Mouse (Mus musculus) lung, postnatal 0 days (tissue): ENCODE measurements around the gene Gar1. TPM values are rescaled to one million over a fixed set of nuclear protein-coding genes. Genes with fewer than 3 reads are reported as not detected.
A peak's percentile ranks its signal among the peaks of the same experiment; 100 is the strongest.

Experiments used
- ATAC-seq: fragments of 200-750 bp; cut with Nextera tagmentation; 2 replicates; pipeline ENCODE4 v1.8.0; 2017; ENCODE audit warnings: moderate library complexity
- DNase-seq: peaks from one replicate; pipeline ENCODE4 v3.0.0-alpha.2; 2016; ENCODE audit warnings: low spot score
- H3K27ac ChIP-seq: fragments of 300-500 bp; sonication (generic); 2 replicates; pipeline ENCODE4 v1.5.1; 2014; ENCODE audit warnings: antibody characterized with exemption, mild to moderate bottlenecking, low read length, mixed read lengths
- H3K27me3 ChIP-seq: fragments of 300-500 bp; sonication (generic); replicated peaks from 2 replicates; pipeline ENCODE4 v1.6.1; 2014; ENCODE audit warnings: low read length, mixed read lengths; ENCODE audit not compliant: insufficient read depth
- H3K36me3 ChIP-seq: fragments of 300-500 bp; sonication (generic); 2 replicates; pipeline ENCODE4 v1.6.1; 2014; ENCODE audit warnings: low read length, mixed read lengths; ENCODE audit not compliant: insufficient read depth
- H3K4me1 ChIP-seq: fragments of 300-500 bp; sonication (generic); 2 replicates; pipeline ENCODE4 v1.6.1; 2014; ENCODE audit warnings: antibody characterized with exemption, low read depth, low read length, mixed read lengths; ENCODE audit not compliant: insufficient read depth
- H3K4me2 ChIP-seq: fragments of 300-500 bp; sonication (generic); replicated peaks from 2 replicates; pipeline ENCODE4 v1.6.1; 2014; ENCODE audit warnings: low read depth, mild to moderate bottlenecking, low read length, moderate library complexity, mixed read lengths
- H3K4me3 ChIP-seq: fragments of 300-500 bp; sonication (generic); 2 replicates; pipeline ENCODE4 v1.5.1; 2014; ENCODE audit warnings: low read depth, low read length
- H3K9ac ChIP-seq: fragments of 300-500 bp; sonication (generic); replicated peaks from 2 replicates; pipeline ENCODE4 v1.6.1; 2014; ENCODE audit warnings: low read depth, mild to moderate bottlenecking
- H3K9me3 ChIP-seq: fragments of 300-500 bp; sonication (generic); 2 replicates; pipeline ENCODE4 v1.6.1; 2016; ENCODE audit warnings: low read length, mixed read lengths
- CTCF ChIP-seq: IDR thresholded peaks from 2 replicates; pipeline ENCODE4 v1.5.1; 2016; ENCODE audit warnings: antibody characterized with exemption, mild to moderate bottlenecking
- EP300 ChIP-seq: IDR thresholded peaks from 2 replicates; pipeline ENCODE4 v1.6.1; 2016; ENCODE audit warnings: antibody characterized with exemption, mild to moderate bottlenecking, control low read depth
- WGBS: fragments of 180-500 bp; shearing (Covaris S2); extraction: QIAGEN DNeasy Blood & Tissue Kit; methylation state at CpG from one replicate; pipeline ENCODE4 v1.1.7; 2014; 5-methylcytosine and 5-hydroxymethylcytosine counted together
- polyA plus RNA-seq: library from polyadenylated mRNA; unstranded; fragments of >200 nt; fragmentation: Nextera tagmentation; extraction: Ambion mirVana; gene quantifications from 2 replicates; pipeline ENCODE4 v1.2.1, GENCODE M21; 2015

Gar1 gene
- polyA plus RNA-seq, 1 experiment from 2014 or later: 21.0 TPM

DNA sequence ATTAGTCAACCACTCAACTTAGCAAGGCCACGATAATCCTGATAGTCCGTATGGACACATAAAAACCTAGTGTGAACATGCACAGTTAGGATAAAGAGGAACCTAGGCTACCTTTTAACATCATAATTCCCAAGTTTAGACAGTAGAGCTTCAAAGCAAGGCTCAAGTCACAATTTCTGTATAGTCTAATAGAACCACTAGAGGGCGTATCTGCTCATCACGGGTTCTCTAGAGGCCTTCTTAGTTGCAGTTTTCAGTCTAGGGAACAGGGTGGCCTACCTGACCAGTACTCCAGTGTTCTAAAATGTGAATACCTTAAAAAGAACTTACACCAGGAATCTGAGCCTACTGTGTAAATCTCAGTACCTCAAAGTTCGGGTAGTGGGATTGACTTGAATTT is 7.9 kb downstream of the Gar1 start:
- H3K4me2 ChIP-seq: no peak overlapping the region
- H3K9me3 ChIP-seq: no peaks in the 10 kb centered on the region
- H3K27ac ChIP-seq: no peak overlapping the region
- peak; percentile 68 for TF ChIP-seq CTCF
- TF ChIP-seq EP300: no peak
- no peak overlapping the region for H3K9ac ChIP-seq
- peaks cover 4% of the 10 kb centered on the region; the same call in 1 of the 2 replicates for H3K36me3 ChIP-seq
- 51% methylated on average over 5 of the region's 5 CpGs for WGBS
- H3K4me1 ChIP-seq: no peaks in the 10 kb centered on the region
- no peak overlapping the region for H3K4me3 ChIP-seq
- DNase-seq: peak; percentile 75
- ATAC-seq: peak; percentile 37; the same call in 1 of the 2 replicates
- no peaks in the 10 kb centered on the region for H3K27me3 ChIP-seq

GRCm38 (mm10) chr3:129822206-129822775 is 8.9 kb downstream of the Gar1 start, which contains the start of gene Rrh:
TSS of gene Rrh (minus strand) at chr3:129822587.
- DNase-seq (no peak), ATAC-seq (no peak)
- H3K4me3 ChIP-seq: no peak within 1 kb of the TSS
- no peak within 1 kb of the TSS for H3K27ac ChIP-seq
- no peaks in the 10 kb centered on the region for H3K9me3 ChIP-seq
- H3K4me2 ChIP-seq: no peak within 1 kb of the TSS
- no peak within 1 kb of the TSS for H3K9ac ChIP-seq
- TF ChIP-seq CTCF (no peak), EP300 (no peak)
- H3K4me1 ChIP-seq: no peaks in the 10 kb centered on the region
- peaks cover 4% of the 10 kb centered on the region; the same call in 1 of the 2 replicates for H3K36me3 ChIP-seq
- WGBS: 91% methylated on average over 11 of the region's 11 CpGs
- H3K27me3 ChIP-seq: no peaks in the 10 kb centered on the region

DNA sequence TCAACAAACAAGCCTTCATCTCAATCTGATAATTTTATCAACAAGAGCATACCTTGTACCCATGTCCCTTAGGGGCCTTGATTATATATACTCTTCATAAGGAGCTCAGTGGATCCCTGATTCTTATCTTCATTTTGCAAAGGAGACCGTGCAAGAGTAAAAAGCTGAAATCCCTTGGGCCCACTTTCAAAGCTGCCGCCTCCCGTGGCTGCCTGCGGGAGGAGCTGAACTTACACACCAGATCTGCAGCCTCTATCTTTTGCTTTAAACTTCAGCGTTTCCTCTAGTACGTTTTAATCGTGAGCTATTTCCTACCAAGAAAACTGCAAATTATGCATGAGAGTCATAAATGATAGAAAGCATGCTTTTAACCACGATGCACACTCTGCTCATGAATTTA is 9.5 kb downstream of the Gar1 start:
- no peaks in the 10 kb centered on the region for H3K9me3 ChIP-seq
- H3K4me2 ChIP-seq: no peak overlapping the region
- no peaks in the 10 kb centered on the region for H3K27me3 ChIP-seq
- ATAC-seq (no peak), DNase-seq (no peak)
- H3K4me1 ChIP-seq: no peaks in the 10 kb centered on the region
- TF ChIP-seq EP300: no peak
- TF ChIP-seq CTCF: no peak
- H3K4me3 ChIP-seq: no peak overlapping the region
- no peak overlapping the region for H3K27ac ChIP-seq
- H3K9ac ChIP-seq: no peak overlapping the region
- 81% methylated on average over 8 of the region's 8 CpGs for WGBS
- H3K36me3 ChIP-seq: peaks cover 4% of the 10 kb centered on the region; the same call in 1 of the 2 replicates

DNA sequence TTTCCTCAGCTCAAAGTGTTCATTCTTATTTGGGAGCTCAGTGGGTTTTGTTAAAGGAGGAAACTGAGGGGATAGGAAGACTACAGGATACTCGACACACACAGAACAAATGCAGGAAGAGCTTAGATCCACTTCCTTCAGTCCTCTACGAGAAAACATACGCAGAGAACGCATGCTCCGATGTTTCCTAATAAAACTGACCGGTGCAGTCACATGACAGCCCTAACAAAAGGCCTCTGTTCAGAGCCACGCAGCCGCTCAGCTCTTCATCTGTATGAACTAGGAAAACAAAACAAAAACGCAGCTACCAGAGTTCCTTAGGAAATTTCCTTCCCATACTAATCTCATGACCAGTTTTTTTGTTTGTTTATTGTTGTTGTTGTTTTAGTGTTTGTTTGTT is 10.3 kb downstream of the Gar1 start:
- Histone ChIP-seq H3K9ac (no peak overlapping the region), H3K27ac (no peak overlapping the region), H3K9me3 (no peaks in the 10 kb centered on the region), H3K36me3 (peaks cover 4% of the 10 kb centered on the region; the same call in 1 of the 2 replicates), H3K4me2 (no peak overlapping the region), H3K27me3 (no peaks in the 10 kb centered on the region), H3K4me3 (no peak overlapping the region), H3K4me1 (no peaks in the 10 kb centered on the region)
- DNase-seq (no peak), ATAC-seq (peak; percentile 44)
- TF ChIP-seq CTCF (no peak), EP300 (0 out of 2 replicates have a peak, but pooled peaks have one; percentile 6)
- WGBS: 41% methylated on average over 9 of the region's 9 CpGs

- H3K27ac ChIP-seq: no peak within 1 kb of the TSS
- TF ChIP-seq EP300 (no peak), CTCF (no peak)
- 57% methylated on average over 10 of the region's 10 CpGs for WGBS
- DNase-seq (no peak), ATAC-seq (no peak)
- no peaks in the 10 kb centered on the region for H3K27me3 ChIP-seq
- H3K9ac ChIP-seq: no peak within 1 kb of the TSS
- H3K9me3 ChIP-seq: no peaks in the 10 kb centered on the region
- H3K36me3 ChIP-seq: no peaks in the 10 kb centered on the region
- H3K4me2 ChIP-seq: peak within 1 kb of the TSS; percentile 25
- no peaks in the 10 kb centered on the region for H3K4me1 ChIP-seq
- H3K4me3 ChIP-seq: no peak within 1 kb of the TSS
These were observed 27.4 kb downstream of the Gar1 start, which contains the start of gene Lrit3 for GRCm38 (mm10) chr3:129803765-129804164. TSS of gene Lrit3 (minus strand) at chr3:129804030.

DNA sequence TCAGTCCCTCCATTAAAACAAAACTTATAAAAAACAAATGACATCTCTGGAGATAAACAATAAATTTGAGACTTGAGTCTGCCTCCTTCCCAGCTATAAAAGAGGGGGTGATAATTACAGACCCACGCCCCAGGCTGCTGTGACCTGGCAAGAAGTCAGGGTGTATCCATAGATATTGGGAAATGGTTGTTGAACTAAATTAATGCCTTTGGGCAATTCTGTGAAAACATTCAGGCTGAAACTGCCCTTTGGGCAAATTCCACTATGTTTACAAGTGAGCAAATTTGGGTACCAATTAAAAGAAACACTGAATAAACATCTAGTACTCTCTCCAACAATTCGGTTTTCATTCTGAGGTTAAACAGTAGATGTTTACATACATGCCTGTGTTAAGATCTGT is 32.2 kb downstream of the Gar1 start:
- ATAC-seq (no peak), DNase-seq (no peak)
- H3K27me3 ChIP-seq: no peaks in the 10 kb centered on the region
- no peak overlapping the region for H3K27ac ChIP-seq
- no peak overlapping the region for H3K4me2 ChIP-seq
- no peaks in the 10 kb centered on the region for H3K4me1 ChIP-seq
- H3K9me3 ChIP-seq: no peaks in the 10 kb centered on the region
- H3K4me3 ChIP-seq: no peak overlapping the region
- H3K9ac ChIP-seq: no peak overlapping the region
- TF ChIP-seq EP300 (no peak), CTCF (no peak)
- 49% methylated on average over 2 of the region's 2 CpGs for WGBS
- H3K36me3 ChIP-seq: no peaks in the 10 kb centered on the region
